Mouse (Mus musculus) heart, embryonic 10.5 days (tissue): ENCODE measurements around the gene Rdh9. TPM values are rescaled to one million over a fixed set of nuclear protein-coding genes. Genes with fewer than 3 reads are reported as not detected.

Source experiments
- DNase-seq: peaks from one replicate; pipeline ENCODE4 v3.0.0-alpha.2; 2017; ENCODE audit warnings: low spot score
- H3K27ac ChIP-seq: fragments of 300-500 bp; sonication (generic); 2 replicates; pipeline ENCODE4 v1.5.1; 2016; ENCODE audit warnings: mild to moderate bottlenecking
- H3K27me3 ChIP-seq: fragments of 300-500 bp; sonication (generic); 2 replicates; pipeline ENCODE4 v1.6.1; 2016; ENCODE audit warnings: mild to moderate bottlenecking; ENCODE audit not compliant: poor library complexity, insufficient read depth, severe bottlenecking
- H3K36me3 ChIP-seq: fragments of 300-500 bp; sonication (generic); 2 replicates; pipeline ENCODE4 v1.6.1; 2016; ENCODE audit warnings: mild to moderate bottlenecking, moderate library complexity
- H3K4me1 ChIP-seq: fragments of 300-500 bp; sonication (generic); 2 replicates; pipeline ENCODE4 v1.6.1; 2016; ENCODE audit warnings: mild to moderate bottlenecking
- H3K4me3 ChIP-seq: fragments of 300-500 bp; sonication (generic); 2 replicates; pipeline ENCODE4 v1.5.1; 2016; ENCODE audit warnings: mild to moderate bottlenecking, moderate library complexity
- H3K9me3 ChIP-seq: fragments of 300-500 bp; sonication (generic); 2 replicates; pipeline ENCODE4 v1.6.1; 2016; ENCODE audit warnings: mild to moderate bottlenecking, moderate library complexity
- WGBS: fragments of 180-500 bp; shearing (Covaris S2); methylation state at CpG from one replicate; pipeline ENCODE4 v1.1.7; 2016; 5-methylcytosine and 5-hydroxymethylcytosine counted together
- polyA plus RNA-seq: library from polyadenylated mRNA; unstranded; fragments of >200 nt; fragmentation: Nextera tagmentation; extraction: Ambion mirVana; gene quantifications from 2 replicates; pipeline ENCODE4 v1.2.1, GENCODE M21; 2016

Gene Rdh9
- 0.06 and 0.19 TPM in 2 replicates for polyA plus RNA-seq

GRCm38 (mm10) chr10:127776011-127776410 lies at the start of gene Rdh9:
Gene Rdh9, plus strand, starts transcription at chr10:127776386.
- H3K36me3 ChIP-seq = no peaks in the 10 kb centered on the region
- H3K9me3 ChIP-seq = no peaks in the 10 kb centered on the region
- no peaks in the 10 kb centered on the region for H3K27me3 ChIP-seq
- peak; percentile 48 for DNase-seq
- H3K4me3 ChIP-seq = no peak within 1 kb of the TSS
- H3K4me1 ChIP-seq = no peaks in the 10 kb centered on the region
- no peak within 1 kb of the TSS for H3K27ac ChIP-seq
- WGBS = 74% methylated on average over 2 of the region's 2 CpGs

- WGBS = 79% methylated on average over 8 of the region's 8 CpGs
- peaks cover 32% of the 10 kb centered on the region for H3K27me3 ChIP-seq
- no peak for DNase-seq
- no peaks in the 10 kb centered on the region for H3K36me3 ChIP-seq
- H3K4me1 ChIP-seq = peaks cover 14% of the 10 kb centered on the region; the same call in 1 of the 2 replicates
- no peak overlapping the region for H3K4me3 ChIP-seq
- no peaks in the 10 kb centered on the region for H3K9me3 ChIP-seq
- no peak overlapping the region for H3K27ac ChIP-seq
Observed at GRCm38 (mm10) chr10:127728437-127728836, 47.7 kb upstream of the Rdh9 start.

GRCm38 (mm10) chr10:127730285-127730932 lies 45.8 kb upstream of the Rdh9 start:
- whole genome bisulfite sequencing = 67% methylated on average over 11 of the region's 11 CpGs

GRCm38 (mm10) chr10:127730933-127731310 lies 45.3 kb upstream of the Rdh9 start:
- WGBS = 63% methylated on average over 9 of the region's 9 CpGs
- H3K4me3 ChIP-seq = no peak overlapping the region
- H3K27ac ChIP-seq = no peak overlapping the region

More at GRCm38 (mm10) chr10:127730285-127730932, 45.8 kb upstream of the Rdh9 start:
- Histone ChIP-seq H3K4me1 (peaks cover 8% of the 10 kb centered on the region), H3K27me3 (peaks cover 24% of the 10 kb centered on the region), H3K4me3 (no peak overlapping the region), H3K36me3 (no peaks in the 10 kb centered on the region), H3K9me3 (no peaks in the 10 kb centered on the region), H3K27ac (no peak overlapping the region)
- no peak for DNase-seq

GRCm38 (mm10) chr10:127731397-127731796 lies 44.8 kb upstream of the Rdh9 start:
- WGBS = 39% methylated on average over 5 of the region's 5 CpGs
- Histone ChIP-seq H3K27ac (no peak overlapping the region), H3K36me3 (no peaks in the 10 kb centered on the region), H3K27me3 (peaks cover 18% of the 10 kb centered on the region), H3K4me3 (no peak overlapping the region), H3K9me3 (no peaks in the 10 kb centered on the region), H3K4me1 (peaks cover 8% of the 10 kb centered on the region)
- DNase-seq = no peak

More at GRCm38 (mm10) chr10:127730933-127731310, 45.3 kb upstream of the Rdh9 start:
- no peaks in the 10 kb centered on the region for H3K9me3 ChIP-seq
- H3K4me1 ChIP-seq = peaks cover 8% of the 10 kb centered on the region
- DNase-seq = no peak
- H3K27me3 ChIP-seq = peaks cover 20% of the 10 kb centered on the region
- no peaks in the 10 kb centered on the region for H3K36me3 ChIP-seq

GRCm38 (mm10) chr10:127734434-127734833 lies 41.8 kb upstream of the Rdh9 start:
- Histone ChIP-seq H3K4me3 (no peak overlapping the region), H3K27ac (no peak overlapping the region), H3K9me3 (no peaks in the 10 kb centered on the region), H3K4me1 (peaks cover 14% of the 10 kb centered on the region), H3K27me3 (no peaks in the 10 kb centered on the region), H3K36me3 (no peaks in the 10 kb centered on the region)
- no peak for DNase-seq
- WGBS = 37% methylated on average over 5 of the region's 5 CpGs

GRCm38 (mm10) chr10:127736266-127736665 lies 39.9 kb upstream of the Rdh9 start:
- Histone ChIP-seq H3K27me3 (no peaks in the 10 kb centered on the region), H3K36me3 (peaks cover under 1% of the 10 kb centered on the region; the same call in 1 of the 2 replicates), H3K9me3 (no peaks in the 10 kb centered on the region), H3K4me3 (no peak overlapping the region), H3K4me1 (peaks cover 30% of the 10 kb centered on the region), H3K27ac (no peak overlapping the region)
- 68% methylated on average over 2 of the region's 2 CpGs for WGBS
- DNase-seq = no peak

GRCm38 (mm10) chr10:127736916-127737315 lies 39.3 kb upstream of the Rdh9 start:
- peaks cover 7% of the 10 kb centered on the region for H3K36me3 ChIP-seq
- H3K27me3 ChIP-seq = no peaks in the 10 kb centered on the region
- no peak overlapping the region for H3K4me3 ChIP-seq
- 50% methylated on average over 4 of the region's 4 CpGs for WGBS
- DNase-seq = no peak
- no peaks in the 10 kb centered on the region for H3K9me3 ChIP-seq
- H3K4me1 ChIP-seq = peaks cover 30% of the 10 kb centered on the region
- no peak overlapping the region for H3K27ac ChIP-seq

- no peaks in the 10 kb centered on the region for H3K27me3 ChIP-seq
- H3K27ac ChIP-seq = no peak overlapping the region
- H3K9me3 ChIP-seq = no peaks in the 10 kb centered on the region
- DNase-seq = no peak
- WGBS = 14% methylated on average over 2 of the region's 2 CpGs
- H3K4me3 ChIP-seq = no peak overlapping the region
- H3K4me1 ChIP-seq = peaks cover 30% of the 10 kb centered on the region
- H3K36me3 ChIP-seq = peaks cover 13% of the 10 kb centered on the region
Observed at GRCm38 (mm10) chr10:127737552-127737951, 38.6 kb upstream of the Rdh9 start.

GRCm38 (mm10) chr10:127738151-127738882 lies 37.9 kb upstream of the Rdh9 start:
- Histone ChIP-seq H3K9me3 (no peaks in the 10 kb centered on the region), H3K36me3 (peaks cover 21% of the 10 kb centered on the region), H3K27ac (peak overlapping the region; percentile 70; the same call in 1 of the 2 replicates), H3K27me3 (no peaks in the 10 kb centered on the region), H3K4me3 (peak overlapping the region; percentile 99; the same call in 1 of the 2 replicates), H3K4me1 (peaks cover 30% of the 10 kb centered on the region)
- DNase-seq = no peak
- 39% methylated on average over 13 of the region's 13 CpGs for WGBS

GRCm38 (mm10) chr10:127739083-127739660 lies 37.0 kb upstream of the Rdh9 start, which contains the start of gene Zbtb39:
Gene Zbtb39, plus strand, starts transcription at chr10:127739538.
- peak; percentile 89 for DNase-seq
- Histone ChIP-seq H3K36me3 (peaks cover 29% of the 10 kb centered on the region), H3K9me3 (no peaks in the 10 kb centered on the region), H3K27ac (peak within 1 kb of the TSS; percentile 96), H3K27me3 (no peaks in the 10 kb centered on the region), H3K4me3 (peak within 1 kb of the TSS; percentile 99), H3K4me1 (peaks cover 25% of the 10 kb centered on the region)
- WGBS = 3% methylated on average over 61 of the region's 61 CpGs

GRCm38 (mm10) chr10:127739661-127740161 lies 36.5 kb upstream of the Rdh9 start:
- H3K27ac ChIP-seq = peak overlapping the region; percentile 96
- DNase-seq = no peak
- 0% methylated on average over 53 of the region's 55 CpGs for WGBS

GRCm38 (mm10) chr10:127744661-127745060 lies 31.5 kb upstream of the Rdh9 start:
- Histone ChIP-seq H3K36me3 (peaks cover 73% of the 10 kb centered on the region), H3K9me3 (no peaks in the 10 kb centered on the region), H3K4me1 (peaks cover 36% of the 10 kb centered on the region), H3K27me3 (no peaks in the 10 kb centered on the region), H3K4me3 (no peak overlapping the region), H3K27ac (no peak overlapping the region)
- DNase-seq = no peak
- 66% methylated on average over 5 of the region's 5 CpGs for WGBS

More at GRCm38 (mm10) chr10:127739661-127740161, 36.5 kb upstream of the Rdh9 start:
- peaks cover 25% of the 10 kb centered on the region for H3K4me1 ChIP-seq
- H3K9me3 ChIP-seq = no peaks in the 10 kb centered on the region
- no peaks in the 10 kb centered on the region for H3K27me3 ChIP-seq
- peaks cover 35% of the 10 kb centered on the region for H3K36me3 ChIP-seq
- peak overlapping the region; percentile 99 for H3K4me3 ChIP-seq
